Mouse (Mus musculus) spleen, postnatal 14 days (tissue): ENCODE data around the gene Msl1.

Experiments used
- DNase-seq, 2 experiments: peaks; one replicate each; pipeline ENCODE4 v3.0.0; 2021 to 2022; ENCODE audit warnings: low spot score in 2 of 2

Msl1 gene

GRCm38 (mm10) chr11:98839897-98840296 lies 44.6 kb downstream of the Msl1 start:
- peak in 1 of 2 experiments; percentile 22 for DNase-seq

GRCm38 (mm10) chr11:98846016-98846415 lies 50.7 kb downstream of the Msl1 start:
- no peak for DNase-seq

- DNase-seq: no peak
These were observed 51.7 kb downstream of the Msl1 start for GRCm38 (mm10) chr11:98846865-98847604.

GRCm38 (mm10) chr11:98849196-98849894 lies 54.0 kb downstream of the Msl1 start:
- no peak for DNase-seq

- DNase-seq: no peak
These were observed 55.1 kb downstream of the Msl1 start for GRCm38 (mm10) chr11:98850100-98851093.

- DNase-seq: no peak
These were observed 58.8 kb downstream of the Msl1 start for GRCm38 (mm10) chr11:98854116-98854515.

GRCm38 (mm10) chr11:98854659-98855058 lies 59.3 kb downstream of the Msl1 start:
- DNase-seq: no peak
